Mouse (Mus musculus) B cell, adult 2 months (primary cell): ENCODE measurements around the gene Itga7.
"Not testable (repeated sequence)": the region's sequence is repeated elsewhere in the genome, so short reads cannot be mapped to it uniquely, and the experiment has no call there.

ENCODE experiments used
- DNase-seq, 2 experiments: peaks; one replicate each; pipeline ENCODE4 v3.0.0; 2022

The Itga7 gene

GRCm38 (mm10) chr10:128990129-128990850 lies 56.7 kb downstream of the Itga7 start:
- not testable (repeated sequence) for DNase-seq

GRCm38 (mm10) chr10:128990994-128991393 lies 57.4 kb downstream of the Itga7 start:
- no peak for DNase-seq

GRCm38 (mm10) chr10:128995796-128996195 lies 62.2 kb downstream of the Itga7 start:
- DNase-seq, result no peak

- DNase-seq, result no peak
These were observed 63.0 kb downstream of the Itga7 start for GRCm38 (mm10) chr10:128996523-128997040.

GRCm38 (mm10) chr10:129004032-129004920 lies 70.7 kb downstream of the Itga7 start:
- no peak for DNase-seq
